Mouse (Mus musculus) left cerebral cortex, postnatal 25 days (tissue): ENCODE results near the gene Gja6. TPM values are rescaled to one million over a fixed set of nuclear protein-coding genes. Genes with fewer than 3 reads are reported as not detected.

ENCODE experiments used
- DNase-seq, 2 experiments: peaks; one replicate each; pipeline ENCODE4 v3.0.0; 2022; ENCODE audit warnings: low spot score in 2 of 2, mixed read lengths in 1 of 2
- intact Hi-C: fragments of 180-260 bp; cut with DNase I; formaldehyde crosslinking; loops from one replicate; pipeline ENCODE4 v1.15.1; 2025
- total RNA-seq, 2 experiments: library from RNA; stranded (reverse); gene quantifications; 2 replicates each; pipeline ENCODE4 v1.2.3; 2021

The Gja6 gene
- 1 to 10 TPM; 1.4 to 3.2 TPM for total RNA-seq

DNA sequence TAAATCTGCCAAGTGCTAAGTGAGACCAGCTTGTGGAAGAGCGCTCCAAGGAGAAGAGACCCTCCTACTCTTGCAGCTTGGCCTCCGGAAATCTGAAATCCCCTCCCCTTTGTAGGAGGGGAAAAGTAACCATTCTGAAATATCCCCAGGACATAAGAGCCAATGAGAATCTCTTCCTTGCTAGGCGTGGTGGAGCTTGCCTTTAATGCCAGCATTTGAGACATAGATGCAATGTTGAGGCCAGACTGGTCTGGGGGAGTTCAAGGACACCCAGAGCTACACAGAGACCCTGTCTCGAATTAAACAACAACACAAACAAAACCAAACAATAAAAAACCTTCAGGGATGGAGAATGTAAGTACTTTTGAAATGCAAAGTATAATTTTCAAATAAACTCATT is at the start of gene Gja6:
Gene Gja6 (minus strand): TSS at position 101 of the 400 bp plus-strand sequence.
- intact Hi-C loops, result no loop called here

DNA sequence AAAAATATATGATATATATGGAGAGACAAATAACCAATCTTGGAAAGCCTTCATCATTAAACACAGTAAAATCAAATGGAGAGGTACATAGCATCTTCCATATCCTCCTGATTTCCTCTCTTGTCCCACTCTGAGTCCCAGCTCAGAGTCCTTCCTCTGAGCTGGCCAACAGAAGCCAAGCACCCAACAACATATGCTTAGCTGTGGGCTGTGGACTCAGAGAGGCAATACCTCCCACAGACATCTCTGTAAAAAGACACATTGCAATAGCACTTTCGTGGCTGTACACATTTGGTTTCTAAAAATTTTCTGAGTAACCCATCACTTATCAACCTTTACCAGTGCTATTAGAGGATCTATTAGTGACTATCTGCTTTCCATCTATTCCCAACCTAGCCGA is 42.7 kb upstream of the Gja6 start:
- intact Hi-C loops, result no loop called here
- DNase-seq, result peak in 1 of 2 experiments; percentile 49

More for the DNA sequence above, at the start of gene Gja6:
- DNase-seq, result peak in 1 of 2 experiments; percentile 9

DNA sequence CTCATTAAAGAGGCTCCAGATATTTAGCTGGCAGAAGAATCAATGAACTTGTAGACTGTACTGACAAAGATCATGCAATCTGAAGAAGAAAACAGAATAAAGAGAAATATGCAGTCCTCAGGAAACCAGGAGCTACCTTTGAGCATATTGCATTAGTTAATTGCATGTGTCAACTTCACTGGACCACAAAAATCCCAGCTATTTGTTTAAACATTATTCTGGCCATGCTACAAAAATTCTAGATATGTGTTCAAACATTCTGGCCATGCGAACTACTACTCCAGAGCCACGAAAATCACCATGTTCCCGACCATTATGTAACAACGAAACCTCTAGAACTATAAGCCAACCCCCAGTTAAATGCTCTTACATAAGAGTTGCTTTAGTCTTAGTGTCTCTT is 37.9 kb upstream of the Gja6 start:
- intact Hi-C loops, result no loop called here
- DNase-seq, result no peak

- DNase-seq, result no peak
- intact Hi-C loops, result no loop called here
These were observed 28.7 kb upstream of the Gja6 start for GRCm38 (mm10) chrX:160935541-160935940.

GRCm38 (mm10) chrX:160930656-160931055 is 23.8 kb upstream of the Gja6 start:
- DNase-seq, result no peak
- intact Hi-C loops, result no loop called here

DNA sequence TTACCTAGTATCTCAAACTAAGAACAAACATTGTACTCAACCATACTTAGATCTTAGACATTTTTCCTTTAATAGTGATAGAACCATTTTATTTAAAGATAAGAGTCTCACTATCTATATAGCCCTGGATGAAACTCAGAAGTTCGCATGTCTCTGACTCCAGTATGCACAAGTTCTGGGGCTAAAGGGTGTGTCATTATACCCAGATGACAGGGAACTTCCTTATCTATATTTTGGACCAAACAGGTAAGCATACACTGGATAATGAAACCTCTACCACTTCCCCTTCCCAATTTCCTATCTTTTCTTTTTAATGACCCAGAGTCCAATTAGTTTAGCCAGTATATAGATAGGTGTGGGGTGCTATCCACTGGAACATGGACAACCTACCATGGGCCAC is 22.0 kb upstream of the Gja6 start:
- DNase-seq, result no peak
- intact Hi-C loops, result no loop called here

DNA sequence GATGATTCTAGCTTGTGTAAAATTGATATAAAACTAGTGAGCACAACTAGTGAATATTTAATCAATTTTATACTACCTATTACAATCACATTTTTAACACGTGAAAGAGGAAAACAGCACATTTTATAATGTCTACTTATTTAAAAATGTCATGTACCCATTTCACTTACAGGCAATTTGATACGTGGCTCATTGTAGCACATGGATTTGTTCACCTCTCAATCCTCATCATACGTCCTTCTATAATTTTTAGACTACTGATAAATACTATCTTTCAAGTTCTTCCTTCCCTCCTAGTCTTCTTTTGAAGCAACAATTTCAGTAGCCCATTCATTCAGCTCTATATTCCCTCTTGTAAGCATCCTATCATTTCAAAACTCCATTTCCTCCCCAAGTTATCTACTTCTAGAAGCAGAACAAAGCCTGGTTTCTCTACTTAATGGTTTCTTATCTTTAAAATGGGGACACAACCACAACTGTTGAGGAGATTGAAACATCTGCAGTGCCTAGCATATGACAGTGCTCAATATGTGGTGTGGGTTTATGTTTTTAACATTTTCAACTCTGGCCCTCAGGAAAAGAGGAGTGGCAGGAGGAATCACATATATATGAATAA is 12.3 kb upstream of the Gja6 start:
- no peak for DNase-seq
- intact Hi-C loops, result no loop called here

DNA sequence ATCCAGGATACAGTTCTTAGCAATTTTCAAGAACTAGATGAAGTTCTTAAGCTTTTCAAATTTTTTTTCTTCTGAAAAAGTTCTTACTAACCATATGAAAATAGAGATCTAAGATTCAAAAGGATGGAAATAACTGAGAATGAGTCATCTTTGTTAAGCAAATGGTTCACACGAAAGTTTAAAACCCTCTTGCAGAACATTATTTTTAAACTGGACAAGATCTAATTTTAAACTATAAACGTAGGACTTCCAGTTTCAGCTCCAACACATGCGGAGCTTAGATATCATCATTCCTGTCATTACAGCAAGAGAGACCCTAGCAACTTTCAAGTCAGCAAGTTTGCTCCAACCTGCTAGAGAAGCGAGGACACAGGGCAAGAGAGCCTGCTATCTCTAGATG is 375 bp downstream of the Gja6 start:
- intact Hi-C loops, result no loop called here
- peak in 1 of 2 experiments; percentile 46 for DNase-seq

DNA sequence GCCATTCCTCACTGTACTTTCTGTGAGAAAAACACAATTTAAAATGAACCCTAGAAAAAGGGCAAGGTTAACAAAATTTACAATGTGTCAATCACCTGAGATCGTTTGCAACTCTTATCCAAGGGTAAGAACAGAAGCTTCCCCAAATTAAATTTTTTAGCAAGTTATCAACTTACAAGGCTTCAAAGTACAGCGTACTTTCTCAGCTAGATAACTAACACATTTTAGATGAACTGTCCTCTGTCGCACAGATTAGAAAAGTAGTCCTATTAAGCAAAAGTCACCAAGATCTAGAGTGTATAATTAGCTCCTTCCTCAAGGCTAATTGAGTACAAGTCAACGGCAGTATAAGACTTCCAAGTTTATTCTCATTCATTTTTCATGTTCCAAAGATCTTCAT is 939 bp downstream of the Gja6 start:
- DNase-seq, result no peak
- intact Hi-C loops, result no loop called here

GRCm38 (mm10) chrX:160905041-160905678 is 1.7 kb downstream of the Gja6 start:
- peak in 1 of 2 experiments; percentile 42 for DNase-seq
- intact Hi-C loops, result no loop called here

GRCm38 (mm10) chrX:160901118-160901517 is 5.7 kb downstream of the Gja6 start:
- DNase-seq, result no peak
- intact Hi-C loops, result no loop called here

- intact Hi-C loops, result no loop called here
- no peak for DNase-seq
These were observed 14.8 kb downstream of the Gja6 start for GRCm38 (mm10) chrX:160892077-160892476.

- intact Hi-C loops, result no loop called here
- no peak for DNase-seq
These were observed 20.6 kb downstream of the Gja6 start for GRCm38 (mm10) chrX:160886301-160886700.

GRCm38 (mm10) chrX:160866576-160866975 is 40.3 kb downstream of the Gja6 start:
- DNase-seq, result peak in 1 of 2 experiments; percentile 37
- intact Hi-C loops, result no loop called here

GRCm38 (mm10) chrX:160865022-160865421 is 41.8 kb downstream of the Gja6 start:
- intact Hi-C loops, result no loop called here
- no peak for DNase-seq

DNA sequence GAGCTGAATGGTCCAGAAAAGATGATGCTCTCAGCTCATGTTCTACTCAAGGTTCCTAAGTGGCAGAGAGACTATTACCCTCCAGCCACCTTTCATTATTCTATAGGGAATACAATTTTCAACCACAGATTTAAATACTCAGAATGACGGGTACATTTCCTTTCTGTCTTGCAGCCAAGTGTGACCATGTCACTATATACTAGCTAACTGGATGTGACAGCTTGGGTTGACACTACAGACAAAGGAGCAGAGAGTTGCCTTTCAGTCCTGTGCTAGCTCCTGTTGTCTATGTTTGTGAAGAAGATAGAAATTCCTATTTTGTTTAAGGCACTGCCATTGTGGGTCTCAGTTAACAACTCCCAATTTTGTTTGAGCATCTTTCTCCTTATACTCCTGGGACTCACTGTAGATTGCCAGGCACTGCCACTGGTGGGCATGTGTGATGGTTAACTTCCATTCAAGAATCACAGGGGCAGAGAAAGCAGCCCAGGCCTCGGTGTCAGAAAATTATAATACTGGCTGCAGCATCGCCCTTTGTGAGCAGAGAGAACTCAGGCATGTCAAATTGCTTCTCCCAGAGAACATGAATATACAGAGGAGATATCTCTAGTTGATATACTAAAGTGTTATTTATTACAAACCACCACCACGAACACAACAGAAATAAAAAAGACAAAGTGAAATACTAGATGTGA is 43.0 kb downstream of the Gja6 start:
- intact Hi-C loops, result no loop called here

More for the DNA sequence above, 43.0 kb downstream of the Gja6 start:
- DNase-seq, result no peak

Other genes starting within 250 kb of the Gja6 start
- 1 to 10 TPM in 1 of 2 experiments, under 1 TPM in 1; 0.73 to 1.7 TPM for gene Ppef1, start 171.3 kb downstream of the Gja6 start, total RNA-seq
- under 1 TPM; 0.09 to 0.16 TPM for gene Rs1, start 139.0 kb downstream of the Gja6 start, total RNA-seq
- 100 to 1,000 TPM; 150 to 159 TPM for gene Cdkl5, start 87.7 kb upstream of the Gja6 start, total RNA-seq
- 1 to 10 TPM in 1 of 2 experiments, under 1 TPM in 1; 0.48 to 1.5 TPM for gene Scml2, start 210.1 kb upstream of the Gja6 start, total RNA-seq